Mouse (Mus musculus): ENCODE data around the gene Galnt2. TPM values are rescaled to one million over a fixed set of nuclear protein-coding genes. Genes with fewer than 3 reads are reported as not detected.
A peak's percentile ranks its signal among the peaks of the same experiment; 100 is the strongest.

Gene Galnt2
- polyA plus RNA-seq, 1 experiment from 2014 or later = 44.0 TPM

DNA sequence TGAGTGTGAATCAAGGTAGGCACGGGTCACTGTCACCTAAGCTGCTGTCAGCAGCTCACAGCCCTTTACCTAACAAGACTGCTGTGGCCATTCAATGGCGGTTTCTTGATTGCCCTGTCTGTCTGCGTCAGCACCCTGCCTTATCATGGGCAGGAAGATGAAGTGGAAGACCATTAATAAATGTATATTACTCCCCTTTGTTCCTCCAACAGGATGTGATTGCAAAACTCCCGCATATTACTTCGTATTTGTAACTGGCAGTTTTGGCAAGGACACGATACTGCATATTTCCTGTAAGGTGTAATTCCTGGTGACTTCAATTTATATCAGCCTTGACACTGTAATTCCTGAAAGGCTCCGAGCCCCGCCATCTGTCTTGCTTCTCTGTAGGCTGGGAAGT lies 9.7 kb downstream of the Galnt2 start:
- peak; percentile 57 for ATAC-seq
- no peak for TF ChIP-seq CTCF (IDR thresholded peaks at IDR 0.05; ENCODE audit: low read depth)
- H3K27ac ChIP-seq (ENCODE audit: low read depth, low read length) = peak overlapping the region; percentile 0; the same call in 1 of the 2 replicates
- no peaks in the 10 kb centered on the region for H3K27me3 ChIP-seq (replicated peaks; ENCODE audit: control insufficient read depth, insufficient read depth, low read length)
- H3K9me3 ChIP-seq (ENCODE audit: control insufficient read depth) = no peaks in the 10 kb centered on the region
- no peak overlapping the region for H3K4me3 ChIP-seq (ENCODE audit: low read depth, low read length)
- H3K4me1 ChIP-seq (replicated peaks; ENCODE audit: control insufficient read depth, insufficient read depth, low read length) = peaks cover 14% of the 10 kb centered on the region
- no peak overlapping the region for H3K4me2 ChIP-seq (replicated peaks; ENCODE audit: low read depth)
- H3K9ac ChIP-seq (ENCODE audit: low read depth, low read length) = no peak overlapping the region
- peaks cover 6% of the 10 kb centered on the region; the same call in 1 of the 2 replicates for H3K36me3 ChIP-seq (ENCODE audit: control insufficient read depth, insufficient read depth)
- 18% methylated on average over 8 of the region's 8 CpGs for WGBS

DNA sequence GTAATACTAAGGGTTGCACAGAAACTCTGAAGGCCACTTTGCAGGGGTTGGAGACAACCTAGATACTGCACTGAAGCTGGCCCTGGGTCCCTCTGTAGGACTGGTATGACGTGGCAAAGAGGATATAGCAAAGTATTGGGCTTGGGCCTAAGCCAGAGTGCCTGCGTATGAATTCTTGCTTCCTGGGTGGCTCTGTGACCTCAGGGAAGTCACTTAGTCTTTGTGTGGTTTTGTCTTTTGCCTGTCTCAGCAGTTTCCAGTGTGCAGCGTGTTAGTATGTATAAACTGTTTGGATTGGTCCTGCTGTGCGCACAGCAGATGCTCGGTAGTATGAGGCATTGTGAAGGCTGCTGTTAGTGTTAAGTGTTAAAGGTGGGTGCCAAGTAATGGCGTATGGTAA lies 11.0 kb downstream of the Galnt2 start:
- Histone ChIP-seq H3K27ac (ENCODE audit: low read depth, low read length) (no peak overlapping the region), H3K9me3 (ENCODE audit: control insufficient read depth) (no peaks in the 10 kb centered on the region)
- ATAC-seq = no peak

DNA sequence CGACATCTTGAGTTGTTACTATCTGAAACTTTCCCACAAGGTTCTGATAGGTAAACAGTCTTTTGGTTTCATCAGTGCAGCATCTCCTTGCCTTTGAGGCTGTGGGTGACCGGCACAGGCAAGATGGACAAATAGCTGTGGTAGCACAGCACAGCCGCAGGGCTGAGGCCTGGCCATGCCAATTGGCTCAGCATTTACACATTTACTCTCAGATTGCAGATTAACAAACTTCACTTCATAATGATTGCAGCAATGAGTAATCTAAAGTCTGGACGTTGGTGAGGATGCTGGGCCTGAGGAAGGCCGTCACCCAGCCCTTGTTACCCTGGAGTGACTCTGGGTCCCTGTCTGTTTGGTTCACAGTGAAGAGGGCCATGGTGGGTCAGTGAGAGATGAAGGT lies 11.7 kb downstream of the Galnt2 start:
- Histone ChIP-seq H3K27ac (ENCODE audit: low read depth, low read length) (no peak overlapping the region), H3K4me2 (replicated peaks; ENCODE audit: low read depth) (no peak overlapping the region), H3K27me3 (replicated peaks; ENCODE audit: control insufficient read depth, insufficient read depth, low read length) (no peaks in the 10 kb centered on the region), H3K4me3 (ENCODE audit: low read depth, low read length) (no peak overlapping the region), H3K9me3 (ENCODE audit: control insufficient read depth) (no peaks in the 10 kb centered on the region), H3K4me1 (replicated peaks; ENCODE audit: control insufficient read depth, insufficient read depth, low read length) (peaks cover 14% of the 10 kb centered on the region), H3K9ac (ENCODE audit: low read depth, low read length) (no peak overlapping the region), H3K36me3 (ENCODE audit: control insufficient read depth, insufficient read depth) (peaks cover 6% of the 10 kb centered on the region; the same call in 1 of the 2 replicates)
- no peak for TF ChIP-seq CTCF (IDR thresholded peaks at IDR 0.05; ENCODE audit: low read depth)
- 86% methylated on average over 5 of the region's 5 CpGs for WGBS
- no peak for ATAC-seq

More for the DNA sequence above, 11.0 kb downstream of the Galnt2 start:
- Histone ChIP-seq H3K9ac (ENCODE audit: low read depth, low read length) (no peak overlapping the region), H3K36me3 (ENCODE audit: control insufficient read depth, insufficient read depth) (peaks cover 6% of the 10 kb centered on the region; the same call in 1 of the 2 replicates), H3K4me1 (replicated peaks; ENCODE audit: control insufficient read depth, insufficient read depth, low read length) (peaks cover 14% of the 10 kb centered on the region), H3K27me3 (replicated peaks; ENCODE audit: control insufficient read depth, insufficient read depth, low read length) (no peaks in the 10 kb centered on the region), H3K4me3 (ENCODE audit: low read depth, low read length) (no peak overlapping the region), H3K4me2 (replicated peaks; ENCODE audit: low read depth) (no peak overlapping the region)
- no peak for TF ChIP-seq CTCF (IDR thresholded peaks at IDR 0.05; ENCODE audit: low read depth)
- 68% methylated on average over 6 of the region's 6 CpGs for WGBS

DNA sequence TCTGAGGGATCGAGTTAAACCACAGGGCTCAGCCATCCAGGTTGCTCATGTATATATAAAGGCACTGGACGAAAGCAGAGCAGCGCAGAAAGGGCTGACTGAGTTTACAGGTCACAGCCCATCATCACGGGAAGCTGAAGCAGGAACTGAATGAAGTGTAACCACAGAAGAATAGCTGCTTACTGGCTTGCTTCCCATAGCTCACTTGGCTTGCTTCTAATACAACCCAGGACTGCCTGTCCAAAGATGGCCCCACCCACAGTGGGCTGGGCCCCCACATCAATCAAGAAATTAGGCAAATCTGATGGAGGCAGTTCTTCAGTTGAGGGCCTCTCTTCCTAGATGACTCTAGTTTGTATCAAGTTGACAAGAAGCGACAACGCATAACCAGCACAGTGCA lies 16.4 kb downstream of the Galnt2 start:
- WGBS = 85% methylated on average over 6 of the region's 6 CpGs

DNA sequence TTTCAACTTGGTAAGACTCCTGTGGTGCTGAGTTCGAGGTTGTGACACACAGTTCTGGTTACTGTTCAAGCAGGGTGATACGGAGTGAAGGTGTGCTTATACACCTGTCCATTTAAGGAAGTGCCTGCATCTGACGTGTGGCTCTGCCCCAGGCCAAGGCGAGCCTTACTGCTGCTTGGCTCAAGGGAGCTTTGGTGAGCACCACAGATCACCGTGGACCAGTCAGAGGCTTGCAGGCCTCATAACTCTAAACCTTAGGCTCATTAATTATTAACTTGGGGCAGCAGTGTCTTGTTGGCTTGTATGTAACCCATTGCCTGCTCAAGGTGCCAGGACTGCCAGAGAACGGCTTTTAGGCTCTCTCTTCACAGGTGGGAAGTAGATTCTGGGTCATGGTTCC lies 17.5 kb downstream of the Galnt2 start:
- H3K4me1 ChIP-seq (replicated peaks; ENCODE audit: control insufficient read depth, insufficient read depth, low read length) = peaks cover 11% of the 10 kb centered on the region; the same call in 1 of the 2 replicates
- no peaks in the 10 kb centered on the region for H3K36me3 ChIP-seq (ENCODE audit: control insufficient read depth, insufficient read depth)
- ATAC-seq = peak; percentile 71
- TF ChIP-seq CTCF (IDR thresholded peaks at IDR 0.05; ENCODE audit: low read depth) = no peak
- WGBS = 41% methylated on average over 6 of the region's 6 CpGs
- no peaks in the 10 kb centered on the region for H3K27me3 ChIP-seq (replicated peaks; ENCODE audit: control insufficient read depth, insufficient read depth, low read length)
- H3K27ac ChIP-seq (ENCODE audit: low read depth, low read length) = peak overlapping the region; percentile 35; the same call in 1 of the 2 replicates
- H3K4me3 ChIP-seq (ENCODE audit: low read depth, low read length) = no peak overlapping the region
- H3K9ac ChIP-seq (ENCODE audit: low read depth, low read length) = no peak overlapping the region
- no peak overlapping the region; the same call in 1 of the 2 replicates for H3K4me2 ChIP-seq (replicated peaks; ENCODE audit: low read depth)
- no peaks in the 10 kb centered on the region for H3K9me3 ChIP-seq (ENCODE audit: control insufficient read depth)

More for the DNA sequence above, 16.4 kb downstream of the Galnt2 start:
- H3K27ac ChIP-seq (ENCODE audit: low read depth, low read length) = no peak overlapping the region
- peaks cover 6% of the 10 kb centered on the region; the same call in 1 of the 2 replicates for H3K36me3 ChIP-seq (ENCODE audit: control insufficient read depth, insufficient read depth)
- TF ChIP-seq CTCF (IDR thresholded peaks at IDR 0.05; ENCODE audit: low read depth) = no peak
- no peak for ATAC-seq
- H3K9ac ChIP-seq (ENCODE audit: low read depth, low read length) = no peak overlapping the region
- peaks cover 11% of the 10 kb centered on the region; the same call in 1 of the 2 replicates for H3K4me1 ChIP-seq (replicated peaks; ENCODE audit: control insufficient read depth, insufficient read depth, low read length)
- no peak overlapping the region for H3K4me2 ChIP-seq (replicated peaks; ENCODE audit: low read depth)
- H3K27me3 ChIP-seq (replicated peaks; ENCODE audit: control insufficient read depth, insufficient read depth, low read length) = no peaks in the 10 kb centered on the region
- H3K9me3 ChIP-seq (ENCODE audit: control insufficient read depth) = no peaks in the 10 kb centered on the region
- H3K4me3 ChIP-seq (ENCODE audit: low read depth, low read length) = no peak overlapping the region

DNA sequence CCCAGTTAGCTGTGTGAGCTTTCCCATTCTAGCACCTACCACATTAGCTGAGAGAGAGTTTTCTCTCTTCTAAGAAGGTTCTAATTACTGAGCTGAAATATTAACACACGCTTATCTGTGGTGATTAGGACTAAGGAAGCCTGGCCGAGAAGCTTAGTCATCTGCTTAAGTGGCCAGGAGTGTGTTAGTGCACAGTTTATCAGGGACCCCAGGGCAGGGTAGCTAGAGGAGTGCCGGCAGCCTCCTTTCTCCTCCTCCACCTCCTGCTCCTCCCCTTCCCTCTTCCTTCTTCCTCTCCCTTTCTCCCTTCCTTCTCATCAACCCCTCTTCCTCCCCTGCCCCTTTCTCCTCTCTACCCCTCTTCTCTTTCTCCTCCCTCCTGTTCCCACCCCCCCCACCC lies 19.1 kb downstream of the Galnt2 start:
- Histone ChIP-seq H3K4me1 (replicated peaks; ENCODE audit: control insufficient read depth, insufficient read depth, low read length) (peaks cover 11% of the 10 kb centered on the region; the same call in 1 of the 2 replicates), H3K27me3 (replicated peaks; ENCODE audit: control insufficient read depth, insufficient read depth, low read length) (no peaks in the 10 kb centered on the region), H3K4me2 (replicated peaks; ENCODE audit: low read depth) (peak overlapping the region; percentile 21), H3K4me3 (ENCODE audit: low read depth, low read length) (no peak overlapping the region), H3K9ac (ENCODE audit: low read depth, low read length) (no peak overlapping the region), H3K36me3 (ENCODE audit: control insufficient read depth, insufficient read depth) (no peaks in the 10 kb centered on the region), H3K27ac (ENCODE audit: low read depth, low read length) (no peak overlapping the region), H3K9me3 (ENCODE audit: control insufficient read depth) (no peaks in the 10 kb centered on the region)
- ATAC-seq = no peak
- no peak for TF ChIP-seq CTCF (IDR thresholded peaks at IDR 0.05; ENCODE audit: low read depth)
- WGBS = 13% methylated on average over 3 of the region's 3 CpGs
